In genomic region chr3:57535483-57536185, GRCm38 (mm10) we compare ENCODE assay signal across 14 mouse cellular contexts. TPM values are rescaled to one million over a fixed set of nuclear protein-coding genes. Genes with fewer than 3 reads are reported as not detected.
DNase-seq lines count a peak whose midpoint lies in the region; ATAC-seq lines count a peak whose summit lies in the region.
"Had no signal": no experiment of that assay in that cellular context is flagged by ENCODE, and none has a peak within 500 bp of the region (broad histone marks: within the 10 kb centered on the region; RNA-seq: fewer than 3 reads in every experiment).

No protein-coding gene starts in this region.

- H3K4me2 ChIP-seq in hindbrain, embryonic 13.5 days, result no peak overlapping the region
- no peak overlapping the region for H3K4me2 ChIP-seq in hindbrain, embryonic 12.5 days (replicated peaks)
- no peak overlapping the region for H3K4me2 ChIP-seq in neural tube, embryonic 13.5 days
- no peak overlapping the region for H3K4me2 ChIP-seq in neural tube, embryonic 15.5 days

- 75% methylated on average over 13 of the region's 13 CpGs for WGBS in hindbrain, embryonic 13.5 days
- 75% methylated on average over 13 of the region's 13 CpGs for WGBS in hindbrain, embryonic 12.5 days
- WGBS in neural tube, embryonic 13.5 days, result 82% methylated on average over 13 of the region's 13 CpGs
- 81% methylated on average over 13 of the region's 13 CpGs for WGBS in neural tube, embryonic 15.5 days
- WGBS in limb, embryonic 10.5 days, result 68% methylated on average over 13 of the region's 13 CpGs

- no peaks in the 10 kb centered on the region for H3K9me3 ChIP-seq in hindbrain, embryonic 13.5 days
- H3K9me3 ChIP-seq in hindbrain, embryonic 12.5 days (replicated peaks), result no peaks in the 10 kb centered on the region
- no peaks in the 10 kb centered on the region for H3K9me3 ChIP-seq in neural tube, embryonic 13.5 days
- no peaks in the 10 kb centered on the region for H3K9me3 ChIP-seq in neural tube, embryonic 15.5 days (replicated peaks)
- H3K9me3 ChIP-seq in limb, embryonic 10.5 days (replicated peaks), result no peaks in the 10 kb centered on the region

- no peak overlapping the region for H3K4me3 ChIP-seq in hindbrain, embryonic 13.5 days
- H3K4me3 ChIP-seq in hindbrain, embryonic 12.5 days, result no peak overlapping the region
- H3K4me3 ChIP-seq in neural tube, embryonic 13.5 days, result no peak overlapping the region
- no peak overlapping the region for H3K4me3 ChIP-seq in neural tube, embryonic 15.5 days (replicated peaks)
- H3K4me3 ChIP-seq in limb, embryonic 10.5 days, result no peak overlapping the region
- H3K4me3 ChIP-seq: erythroblast, embryonic 14.5 days had no signal

- no peaks in the 10 kb centered on the region for H3K36me3 ChIP-seq in hindbrain, embryonic 13.5 days
- H3K36me3 ChIP-seq in hindbrain, embryonic 12.5 days, result no peaks in the 10 kb centered on the region
- H3K36me3 ChIP-seq in neural tube, embryonic 13.5 days, result no peaks in the 10 kb centered on the region
- no peaks in the 10 kb centered on the region for H3K36me3 ChIP-seq in neural tube, embryonic 15.5 days
- no peaks in the 10 kb centered on the region for H3K36me3 ChIP-seq in limb, embryonic 10.5 days

- no peak for ATAC-seq in hindbrain, embryonic 13.5 days (ENCODE audit: low FRiP score)
- ATAC-seq in hindbrain, embryonic 12.5 days (ENCODE audit: low FRiP score), result no peak
- no peak for ATAC-seq in neural tube, embryonic 13.5 days (ENCODE audit: low read depth)
- no peak for ATAC-seq in neural tube, embryonic 15.5 days (ENCODE audit: low FRiP score)
- ATAC-seq: intestine, postnatal 0 days had no signal

- H3K27ac ChIP-seq in hindbrain, embryonic 13.5 days, result 0 out of 2 replicates have a peak overlapping the region, but pooled peaks have one; percentile 10
- no peak overlapping the region for H3K27ac ChIP-seq in hindbrain, embryonic 12.5 days
- H3K27ac ChIP-seq in neural tube, embryonic 13.5 days (replicated peaks), result peak overlapping the region; percentile 34; the same call in 1 of the 2 replicates
- H3K27ac ChIP-seq in neural tube, embryonic 15.5 days (replicated peaks), result no peak overlapping the region
- H3K27ac ChIP-seq in limb, embryonic 10.5 days, result peak overlapping the region; percentile 26; the same call in 1 of the 2 replicates
- H3K27ac ChIP-seq: macrophage had no signal

- H3K9ac ChIP-seq in hindbrain, embryonic 13.5 days, result no peak overlapping the region
- no peak overlapping the region for H3K9ac ChIP-seq in hindbrain, embryonic 12.5 days
- H3K9ac ChIP-seq in neural tube, embryonic 13.5 days, result no peak overlapping the region
- no peak overlapping the region for H3K9ac ChIP-seq in neural tube, embryonic 15.5 days (replicated peaks)

- peaks cover 9% of the 10 kb centered on the region; the same call in 1 of the 2 replicates for H3K4me1 ChIP-seq in hindbrain, embryonic 13.5 days (replicated peaks)
- peaks cover 4% of the 10 kb centered on the region; the same call in 1 of the 2 replicates for H3K4me1 ChIP-seq in hindbrain, embryonic 12.5 days
- H3K4me1 ChIP-seq in neural tube, embryonic 13.5 days (replicated peaks), result peaks cover 10% of the 10 kb centered on the region; the same call in 1 of the 2 replicates
- H3K4me1 ChIP-seq in neural tube, embryonic 15.5 days, result no peaks in the 10 kb centered on the region
- peaks cover 29% of the 10 kb centered on the region for H3K4me1 ChIP-seq in limb, embryonic 10.5 days

- peak; percentile 38 for DNase-seq in limb, embryonic 10.5 days (ENCODE audit: low spot score)
- DNase-seq in thymus, postnatal 0 days (ENCODE audit: low spot score), result no peak
- DNase-seq in yolk sac, embryonic 10.5 days (ENCODE audit: low spot score), result no peak
- DNase-seq: cerebellum, adult 11-12 months; heart, postnatal 4 days; kidney, postnatal 36 days; liver had no signal

- no peaks in the 10 kb centered on the region for H3K27me3 ChIP-seq in hindbrain, embryonic 13.5 days
- H3K27me3 ChIP-seq in hindbrain, embryonic 12.5 days, result no peaks in the 10 kb centered on the region
- no peaks in the 10 kb centered on the region for H3K27me3 ChIP-seq in neural tube, embryonic 13.5 days
- no peaks in the 10 kb centered on the region for H3K27me3 ChIP-seq in neural tube, embryonic 15.5 days (replicated peaks)
- no peaks in the 10 kb centered on the region for H3K27me3 ChIP-seq in limb, embryonic 10.5 days (ENCODE audit: low read depth, poor library complexity, severe bottlenecking)

RNA-seq across cellular contexts. Expression of gene Wwtr1, which starts 40.1 kb away (rescaled TPM):
- polyA plus RNA-seq in hindbrain, embryonic 13.5 days (2015; fragmentation: Nextera tagmentation; extraction: Ambion mirVana), result 9.6 and 9.9 TPM in 2 replicates
- polyA plus RNA-seq in hindbrain, embryonic 12.5 days (2016; fragmentation: Nextera tagmentation; extraction: Ambion mirVana), result 13.9 and 14.2 TPM in 2 replicates
- 10.3 and 11.4 TPM in 2 replicates for polyA plus RNA-seq in neural tube, embryonic 13.5 days (2015; fragmentation: Nextera tagmentation; extraction: Ambion mirVana)
- polyA plus RNA-seq in neural tube, embryonic 15.5 days (2015; fragmentation: Nextera tagmentation; extraction: Ambion mirVana), result 8.1 and 10.7 TPM in 2 replicates
- 8.3 and 10.7 TPM in 2 replicates for polyA plus RNA-seq in limb, embryonic 10.5 days (2016; fragmentation: Nextera tagmentation; extraction: Ambion mirVana)
- 3.4 and 3.6 TPM in 2 replicates for polyA plus RNA-seq in thymus, postnatal 0 days (2015; fragmentation: Nextera tagmentation; extraction: Ambion mirVana)
- polyA plus RNA-seq: erythroblast, embryonic 14.5 days; macrophage had no signal

Comparison
In these comparisons a context has a peak if more than half of its experiments do, and no peak if none do; other contexts are left out.
1. H3K27ac ChIP-seq: peak in hindbrain, embryonic 13.5 days (single experiment), neural tube, embryonic 13.5 days (single experiment) and limb, embryonic 10.5 days (single experiment); none in hindbrain, embryonic 12.5 days (single experiment) and neural tube, embryonic 15.5 days (single experiment).